Mouse (Mus musculus): ENCODE measurements at regions not wholly inside any gene's neighbourhood (a gene's known extent, or its start where the extent isn't known, plus 50 kb on each side); places are given as distances from the start of the nearest gene placed in this dataset.

GRCm38 (mm10) chr3:146337429-146337828 is 67.0 kb upstream of the Ssx2ip start:
- DNase-seq (ENCODE audit: low spot score in 2 of 2) = no peak

- no peak for DNase-seq (ENCODE audit: low spot score in 2 of 2)
Observed at GRCm38 (mm10) chr3:146337861-146338281, 66.6 kb upstream of the Ssx2ip start.

GRCm38 (mm10) chr3:146338445-146338844 is 66.0 kb upstream of the Ssx2ip start:
- DNase-seq (ENCODE audit: low spot score in 2 of 2) = no peak

- DNase-seq (ENCODE audit: low spot score in 2 of 2) = no peak
Observed at GRCm38 (mm10) chr3:146340316-146341055, 64.0 kb upstream of the Ssx2ip start.

- DNase-seq (ENCODE audit: low spot score in 2 of 2) = no peak
Observed at GRCm38 (mm10) chr3:146341652-146342340, 62.6 kb upstream of the Ssx2ip start.

- no peak for DNase-seq (ENCODE audit: low spot score in 2 of 2)
Observed at GRCm38 (mm10) chr3:146342727-146343126, 61.7 kb upstream of the Ssx2ip start.

GRCm38 (mm10) chr3:146343649-146344401 is 60.6 kb upstream of the Ssx2ip start:
- peak in 1 of 2 experiments; percentile 46 for DNase-seq (ENCODE audit: low spot score in 2 of 2)

GRCm38 (mm10) chr3:146344402-146345025 is 59.9 kb upstream of the Ssx2ip start:
- no peak for DNase-seq (ENCODE audit: low spot score in 2 of 2)

GRCm38 (mm10) chr3:146345308-146345780 is 59.1 kb upstream of the Ssx2ip start:
- DNase-seq (ENCODE audit: low spot score in 2 of 2) = peak; percentile 30 to 40

GRCm38 (mm10) chr3:146345946-146346345 is 58.5 kb upstream of the Ssx2ip start:
- DNase-seq (ENCODE audit: low spot score in 2 of 2) = no peak

- DNase-seq (ENCODE audit: low spot score in 2 of 2) = no peak
Observed at GRCm38 (mm10) chr3:146347311-146347710, 57.1 kb upstream of the Ssx2ip start.

GRCm38 (mm10) chr3:146348921-146349320 is 55.5 kb upstream of the Ssx2ip start:
- DNase-seq (ENCODE audit: low spot score in 2 of 2) = no peak

- no peak for DNase-seq (ENCODE audit: low spot score in 2 of 2)
Observed at GRCm38 (mm10) chr3:146349393-146349792, 55.0 kb upstream of the Ssx2ip start.

GRCm38 (mm10) chr3:146350126-146350525 is 54.3 kb upstream of the Ssx2ip start:
- no peak for DNase-seq (ENCODE audit: low spot score in 2 of 2)

GRCm38 (mm10) chr3:146351468-146351867 is 53.0 kb upstream of the Ssx2ip start:
- no peak for DNase-seq (ENCODE audit: low spot score in 2 of 2)

GRCm38 (mm10) chr3:146352187-146352586 is 52.3 kb upstream of the Ssx2ip start:
- no peak for DNase-seq (ENCODE audit: low spot score in 2 of 2)

GRCm38 (mm10) chr3:146353961-146354360 is 50.5 kb upstream of the Ssx2ip start:
- no peak for DNase-seq (ENCODE audit: low spot score in 2 of 2)

All from urinary bladder, adult 18-20 months (tissue).